Mouse (Mus musculus) v-Abl transformed pro-B cells (cell line): ENCODE data around the gene Cnnm2.

ENCODE experiments used
- in situ Hi-C, 2 experiments: fragments of 400-800 bp; cut with MboI; formaldehyde crosslinking; loops; one replicate each; pipeline ENCODE4 v1.15.1; 2025; ENCODE audit not compliant: unreplicated experiment in 2 of 2

Gene Cnnm2

GRCm38 (mm10) chr19:46761247-46761946 lies at the start of gene Cnnm2:
Cnnm2 (plus strand) TSS chr19:46761596.
- in situ Hi-C loops, result loop anchor here (5.0 kb wide), 4 partner anchors 106 to 411 kb away; no protein-coding TSS in a partner anchor

GRCm38 (mm10) chr19:46714234-46714633 lies 47.2 kb upstream of the Cnnm2 start:
- in situ Hi-C loops, result no loop called here

- in situ Hi-C loops, result no loop called here
Observed at GRCm38 (mm10) chr19:46715016-46715415, 46.4 kb upstream of the Cnnm2 start.

- in situ Hi-C loops, result no loop called here
Observed at GRCm38 (mm10) chr19:46718150-46718549, 43.2 kb upstream of the Cnnm2 start.

- in situ Hi-C loops, result no loop called here
Observed at GRCm38 (mm10) chr19:46724411-46724810, 37.0 kb upstream of the Cnnm2 start.

GRCm38 (mm10) chr19:46726142-46726541 lies 35.3 kb upstream of the Cnnm2 start:
- in situ Hi-C loops, result loop anchor here (25.0 kb wide), 3 partner anchors 289 to 614 kb away; no protein-coding TSS in a partner anchor

GRCm38 (mm10) chr19:46727140-46727736 lies 34.2 kb upstream of the Cnnm2 start:
- in situ Hi-C loops, result loop anchor here (25.0 kb wide), 3 partner anchors 290 to 615 kb away; no protein-coding TSS in a partner anchor

GRCm38 (mm10) chr19:46727945-46728540 lies 33.4 kb upstream of the Cnnm2 start:
- in situ Hi-C loops, result loop anchor here (25.0 kb wide), 3 partner anchors 291 to 616 kb away; no protein-coding TSS in a partner anchor

GRCm38 (mm10) chr19:46728909-46729308 lies 32.5 kb upstream of the Cnnm2 start:
- in situ Hi-C loops, result loop anchor here (25.0 kb wide), 3 partner anchors 292 to 617 kb away; no protein-coding TSS in a partner anchor

- in situ Hi-C loops, result loop anchor here (25.0 kb wide), 3 partner anchors 294 to 619 kb away; no protein-coding TSS in a partner anchor
Observed at GRCm38 (mm10) chr19:46731351-46731750, 30.0 kb upstream of the Cnnm2 start.

- in situ Hi-C loops, result loop anchor here (25.0 kb wide), 3 partner anchors 295 to 620 kb away; no protein-coding TSS in a partner anchor
Observed at GRCm38 (mm10) chr19:46732673-46733072, 28.7 kb upstream of the Cnnm2 start.

- in situ Hi-C loops, result loop anchor here (25.0 kb wide), 3 partner anchors 296 to 621 kb away; no protein-coding TSS in a partner anchor
Observed at GRCm38 (mm10) chr19:46733626-46734025, 27.8 kb upstream of the Cnnm2 start.

GRCm38 (mm10) chr19:46735241-46735640 lies 26.2 kb upstream of the Cnnm2 start:
- in situ Hi-C loops, result loop anchor here (5.0 to 25.0 kb wide), 5 partner anchors 68 to 623 kb away; no protein-coding TSS in a partner anchor

- in situ Hi-C loops, result loop anchor here (5.0 to 25.0 kb wide), 5 partner anchors 70 to 625 kb away; no protein-coding TSS in a partner anchor
Observed at GRCm38 (mm10) chr19:46737106-46737505, 24.3 kb upstream of the Cnnm2 start.

GRCm38 (mm10) chr19:46740341-46741008 lies 20.9 kb upstream of the Cnnm2 start:
- in situ Hi-C loops, result loop anchor here (5.0 to 25.0 kb wide), 7 partner anchors 63 to 628 kb away; no protein-coding TSS in a partner anchor

- in situ Hi-C loops, result loop anchor here (5.0 to 25.0 kb wide), 7 partner anchors 64 to 629 kb away; no protein-coding TSS in a partner anchor
Observed at GRCm38 (mm10) chr19:46741574-46741973, 19.8 kb upstream of the Cnnm2 start.

- in situ Hi-C loops, result loop anchor here (5.0 to 25.0 kb wide), 7 partner anchors 67 to 632 kb away; no protein-coding TSS in a partner anchor
Observed at GRCm38 (mm10) chr19:46744681-46745080, 16.7 kb upstream of the Cnnm2 start.

- in situ Hi-C loops, result loop anchor here (10.0 to 25.0 kb wide), 5 partner anchors 310 to 635 kb away; no protein-coding TSS in a partner anchor
Observed at GRCm38 (mm10) chr19:46747799-46748198, 13.6 kb upstream of the Cnnm2 start.

GRCm38 (mm10) chr19:46752235-46752634 lies 9.2 kb upstream of the Cnnm2 start:
- in situ Hi-C loops, result no loop called here

GRCm38 (mm10) chr19:46755066-46755465 lies 6.3 kb upstream of the Cnnm2 start:
- in situ Hi-C loops, result no loop called here
